Mouse (Mus musculus) megakaryocyte, embryonic 14.5 days (primary cell): ENCODE data around the gene Gm42669.

Experiments
- FLI1 ChIP-seq: IDR thresholded peaks from 2 replicates; pipeline ENCODE4 v1.6.1; 2012; ENCODE audit warnings: low read length, inconsistent platforms, mixed read lengths
- GATA1 ChIP-seq: IDR thresholded peaks from 3 replicates; pipeline ENCODE4 v1.6.1; 2012; ENCODE audit warnings: mixed read lengths, low read length, inconsistent platforms, borderline replicate concordance

DNA sequence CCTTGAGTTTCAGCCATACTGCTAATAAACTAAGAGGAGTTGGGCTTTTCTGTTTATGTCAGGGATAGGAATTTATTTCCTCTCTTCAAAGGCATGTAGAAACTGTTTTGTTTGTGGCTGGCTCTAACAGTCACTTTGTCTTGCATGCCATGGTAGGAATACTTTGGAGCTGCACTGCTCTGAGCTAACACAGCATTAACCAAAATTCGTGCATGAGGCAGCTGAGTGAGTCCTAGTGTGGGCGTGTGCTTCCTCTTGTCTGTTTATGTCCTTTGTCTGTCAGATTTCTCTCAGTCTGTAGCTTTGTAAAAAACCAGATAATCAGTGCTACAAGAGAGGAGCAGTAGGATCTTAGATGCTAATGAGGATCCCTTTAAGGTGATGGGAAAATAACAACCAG is 3.9 kb downstream of the Gm42669 start:
- TF ChIP-seq GATA1 (no peak), FLI1 (no peak)
